Mouse (Mus musculus) liver, adult 2 months (tissue): Measurements from ENCODE around the gene Phf7. TPM values are rescaled to one million over a fixed set of nuclear protein-coding genes. Genes with fewer than 3 reads are reported as not detected.
A peak's percentile ranks its signal among the peaks of the same experiment; 100 is the strongest.

Experiments
- DNase-seq: peaks from one replicate; pipeline ENCODE4 v3.0.0-alpha.2; 2011; ENCODE audit warnings: low read depth, low spot score; ENCODE audit errors: extremely low read depth
- H3K27ac ChIP-seq: fragments of 200-500 bp; replicated peaks from 2 replicates; pipeline ENCODE4 v1.5.1; 2012; ENCODE audit warnings: low read depth, mild to moderate bottlenecking, control low read depth, inconsistent platforms, low read length; ENCODE audit not compliant: insufficient read depth
- H3K27me3 ChIP-seq: fragments of 200-500 bp; 2 replicates; pipeline ENCODE4 v1.6.1; 2012; ENCODE audit warnings: mild to moderate bottlenecking, moderate library complexity, low read length, inconsistent platforms; ENCODE audit not compliant: control insufficient read depth, insufficient read depth
- H3K36me3 ChIP-seq: fragments of 200-500 bp; 2 replicates; pipeline ENCODE4 v1.6.1; 2012; ENCODE audit warnings: low read length, inconsistent platforms; ENCODE audit not compliant: control insufficient read depth, insufficient read depth
- H3K4me1 ChIP-seq: fragments of 200-500 bp; 2 replicates; pipeline ENCODE4 v1.6.1; 2011; ENCODE audit warnings: low read length; ENCODE audit not compliant: control insufficient read depth, insufficient read depth
- H3K4me3 ChIP-seq: fragments of 200-500 bp; 2 replicates; pipeline ENCODE4 v1.5.1; 2011; ENCODE audit warnings: low read depth, mild to moderate bottlenecking, control low read depth, low read length, moderate library complexity; ENCODE audit not compliant: insufficient read depth
- H3K79me2 ChIP-seq: fragments of 200-500 bp; 2 replicates; pipeline ENCODE4 v1.6.1; 2012; ENCODE audit warnings: inconsistent platforms, mild to moderate bottlenecking, low read length, moderate library complexity; ENCODE audit not compliant: control insufficient read depth, insufficient read depth
- H3K9ac ChIP-seq: fragments of 200-500 bp; 2 replicates; pipeline ENCODE4 v1.6.1; 2012; ENCODE audit warnings: low read depth, mild to moderate bottlenecking, control low read depth, inconsistent platforms, low read length
- CTCF ChIP-seq: fragments of 200-500 bp; IDR thresholded peaks from 2 replicates; pipeline ENCODE4 v1.5.1; 2011; ENCODE audit warnings: low read depth, low read length, control low read depth
- POLR2A ChIP-seq: fragments of 200-500 bp; IDR thresholded peaks from 2 replicates; pipeline ENCODE4 v1.6.1; 2011; ENCODE audit warnings: low read length, control low read depth; ENCODE audit not compliant: insufficient read depth; ENCODE audit errors: extremely low read depth
- WGBS: fragments of 180-500 bp; shearing (Covaris S2); methylation state at CpG from one replicate; pipeline ENCODE4 v1.1.7; 2018; 5-methylcytosine and 5-hydroxymethylcytosine counted together
- polyA plus RNA-seq: library from polyadenylated mRNA; depleted of rRNA; stranded (reverse); fragments of >200 nt; gene quantifications from 2 replicates; pipeline ENCODE4 v1.2.3, GENCODE M21; 2012
- total RNA-seq: library from RNA; depleted of rRNA; stranded (reverse); fragments of >200 nt; gene quantifications from 2 replicates; pipeline ENCODE4 v1.2.3, GENCODE M21; 2014

Phf7 gene
- total and polyA plus RNA-seq, 2 experiments, result 4.4 to 6.9 TPM

GRCm38 (mm10) chr14:31251626-31252025 lies 509 bp upstream of the Phf7 start:
- peak; percentile 25 for DNase-seq
- Histone ChIP-seq H3K27me3 (no peaks in the 10 kb centered on the region), H3K4me3 (peak overlapping the region; percentile 78), H3K36me3 (peaks cover 21% of the 10 kb centered on the region), H3K4me1 (peaks cover 3% of the 10 kb centered on the region; the same call in 1 of the 2 replicates), H3K79me2 (peaks cover 5% of the 10 kb centered on the region; the same call in 1 of the 2 replicates), H3K27ac (peak overlapping the region; percentile 67), H3K9ac (peak overlapping the region; percentile 92)
- WGBS, result 1% methylated on average over 18 of the region's 18 CpGs
- no peak for TF ChIP-seq POLR2A
- TF ChIP-seq CTCF, result no peak

GRCm38 (mm10) chr14:31250222-31251083 lies 664 bp downstream of the Phf7 start:
- DNase-seq, result peak; percentile 55
- TF ChIP-seq POLR2A (no peak), CTCF (no peak)
- Histone ChIP-seq H3K27ac (peak overlapping the region; percentile 94), H3K36me3 (peaks cover 14% of the 10 kb centered on the region; the same call in 1 of the 2 replicates), H3K79me2 (peaks cover 5% of the 10 kb centered on the region; the same call in 1 of the 2 replicates), H3K9ac (peak overlapping the region; percentile 91), H3K4me1 (peaks cover 3% of the 10 kb centered on the region; the same call in 1 of the 2 replicates), H3K27me3 (no peaks in the 10 kb centered on the region), H3K4me3 (peak overlapping the region; percentile 91)
- WGBS, result 16% methylated on average over 38 of the region's 38 CpGs

GRCm38 (mm10) chr14:31248396-31248795 lies 2.7 kb downstream of the Phf7 start:
- Histone ChIP-seq H3K4me1 (peaks cover 3% of the 10 kb centered on the region; the same call in 1 of the 2 replicates), H3K4me3 (no peak overlapping the region), H3K9ac (no peak overlapping the region), H3K27me3 (no peaks in the 10 kb centered on the region), H3K79me2 (peaks cover 5% of the 10 kb centered on the region; the same call in 1 of the 2 replicates), H3K36me3 (peaks cover 5% of the 10 kb centered on the region; the same call in 1 of the 2 replicates), H3K27ac (no peak overlapping the region)
- no peak for DNase-seq
- TF ChIP-seq POLR2A, result no peak
- TF ChIP-seq CTCF, result no peak
- WGBS, result 67% methylated on average over 6 of the region's 6 CpGs

GRCm38 (mm10) chr14:31245946-31246345 lies 5.2 kb downstream of the Phf7 start:
- H3K27me3 ChIP-seq, result no peaks in the 10 kb centered on the region
- TF ChIP-seq POLR2A (no peak), CTCF (no peak)
- 0 out of 2 replicates have a peak, but pooled peaks cover 4% of the 10 kb centered on the region for H3K36me3 ChIP-seq
- no peak overlapping the region for H3K9ac ChIP-seq
- no peak overlapping the region for H3K27ac ChIP-seq
- no peak overlapping the region for H3K4me3 ChIP-seq
- H3K79me2 ChIP-seq, result no peaks in the 10 kb centered on the region
- DNase-seq, result no peak
- 82% methylated on average over 1 of the region's 1 CpGs for WGBS
- no peaks in the 10 kb centered on the region; the same call in 1 of the 2 replicates for H3K4me1 ChIP-seq

- 62% methylated on average over 1 of the region's 1 CpGs for WGBS
- DNase-seq, result no peak
- Histone ChIP-seq H3K79me2 (no peaks in the 10 kb centered on the region), H3K27me3 (no peaks in the 10 kb centered on the region), H3K4me3 (no peak overlapping the region), H3K4me1 (no peaks in the 10 kb centered on the region), H3K9ac (no peak overlapping the region), H3K36me3 (peaks cover 4% of the 10 kb centered on the region; the same call in 1 of the 2 replicates), H3K27ac (no peak overlapping the region)
- TF ChIP-seq CTCF (no peak), POLR2A (no peak)
Measured at GRCm38 (mm10) chr14:31244777-31245176, 6.3 kb downstream of the Phf7 start.
